Mouse (Mus musculus) bone marrow, adult 2 months (tissue): Measurements from ENCODE around the gene Llgl2.

Experiments
- CTCF ChIP-seq: fragments of 200-500 bp; IDR thresholded peaks from 2 replicates; pipeline ENCODE4 v1.5.1; 2011; ENCODE audit warnings: low read length, control low read depth; ENCODE audit not compliant: control insufficient read depth, insufficient read depth
- POLR2A ChIP-seq: fragments of 200-500 bp; IDR thresholded peaks from 2 replicates; pipeline ENCODE4 v1.6.1; 2011; ENCODE audit warnings: low read depth, mild to moderate bottlenecking, control low read depth, low read length, borderline replicate concordance; ENCODE audit not compliant: control insufficient read depth

DNA sequence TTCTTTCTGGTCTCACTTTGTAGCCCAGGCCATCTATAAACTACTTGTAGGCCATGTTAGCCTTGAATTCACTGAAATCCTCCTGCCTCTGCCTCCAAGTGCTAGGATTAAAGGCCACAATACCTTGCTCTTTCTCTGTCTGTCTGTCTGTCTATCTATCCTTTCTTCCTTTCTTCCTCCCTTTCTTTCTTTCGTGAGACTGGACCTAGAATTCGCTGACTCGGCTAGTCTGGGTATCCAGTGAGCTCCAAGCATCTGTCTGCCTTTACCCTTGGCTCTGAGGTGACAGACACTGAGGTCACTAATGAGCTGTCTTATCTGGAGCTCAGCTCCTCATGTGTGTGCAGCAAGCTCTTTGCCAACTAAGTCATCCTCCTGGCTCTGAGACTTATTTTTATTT is 52.1 kb downstream of the Llgl2 start:
- TF ChIP-seq POLR2A (no peak), CTCF (no peak)
